Mouse (Mus musculus) 3T3-L1 (cell line): Measurements from ENCODE around the gene Dapk2.
A peak's percentile ranks its signal among the peaks of the same experiment; 100 is the strongest.

Source experiments
- DNase-seq: peaks from one replicate; pipeline ENCODE4 v3.0.0-alpha.2; 2015; ENCODE audit warnings: low read depth, low spot score

Gene Dapk2

GRCm38 (mm10) chr9:66142265-66142664 lies 15.8 kb upstream of the Dapk2 start:
- DNase-seq = no peak

GRCm38 (mm10) chr9:66144248-66144647 lies 13.8 kb upstream of the Dapk2 start:
- peak; percentile 91 for DNase-seq

GRCm38 (mm10) chr9:66146141-66146540 lies 11.9 kb upstream of the Dapk2 start:
- no peak for DNase-seq

GRCm38 (mm10) chr9:66152011-66152410 lies 6.0 kb upstream of the Dapk2 start:
- no peak for DNase-seq

- DNase-seq = no peak
Observed at GRCm38 (mm10) chr9:66153594-66153993, 4.4 kb upstream of the Dapk2 start.

- DNase-seq = no peak
Observed at GRCm38 (mm10) chr9:66154013-66154412, 4.0 kb upstream of the Dapk2 start.

- DNase-seq = no peak
Observed at GRCm38 (mm10) chr9:66155534-66155933, 2.5 kb upstream of the Dapk2 start.

- DNase-seq = no peak
Observed at GRCm38 (mm10) chr9:66158885-66159430, 935 bp downstream of the Dapk2 start.

GRCm38 (mm10) chr9:66160155-66160554 lies 2.1 kb downstream of the Dapk2 start:
- DNase-seq = no peak

- peak; percentile 19 for DNase-seq
Observed at GRCm38 (mm10) chr9:66162995-66163394, 5.0 kb downstream of the Dapk2 start.

- DNase-seq = no peak
Observed at GRCm38 (mm10) chr9:66167222-66167621, 9.2 kb downstream of the Dapk2 start.

- DNase-seq = no peak
Observed at GRCm38 (mm10) chr9:66168233-66168632, 10.2 kb downstream of the Dapk2 start.

- no peak for DNase-seq
Observed at GRCm38 (mm10) chr9:66170506-66170905, 12.5 kb downstream of the Dapk2 start.

GRCm38 (mm10) chr9:66171275-66171921 lies 13.4 kb downstream of the Dapk2 start:
- no peak for DNase-seq

GRCm38 (mm10) chr9:66173316-66173855 lies 15.4 kb downstream of the Dapk2 start:
- DNase-seq = peak; percentile 14

- DNase-seq = no peak
Observed at GRCm38 (mm10) chr9:66174985-66175384, 17.0 kb downstream of the Dapk2 start.

GRCm38 (mm10) chr9:66177975-66178374 lies 20.0 kb downstream of the Dapk2 start:
- DNase-seq = no peak

- DNase-seq = no peak
Observed at GRCm38 (mm10) chr9:66179795-66180194, 21.8 kb downstream of the Dapk2 start.

GRCm38 (mm10) chr9:66181126-66181825 lies 23.3 kb downstream of the Dapk2 start:
- DNase-seq = peak; percentile 17

GRCm38 (mm10) chr9:66181826-66182678 lies 24.0 kb downstream of the Dapk2 start:
- DNase-seq = no peak

- DNase-seq = no peak
Observed at GRCm38 (mm10) chr9:66182679-66182993, 24.6 kb downstream of the Dapk2 start.

- DNase-seq = no peak
Observed at GRCm38 (mm10) chr9:66183023-66183422, 25.0 kb downstream of the Dapk2 start.
